Mouse (Mus musculus): ENCODE measurements at regions not wholly inside any gene's neighbourhood (a gene's known extent, or its start where the extent isn't known, plus 50 kb on each side); places are given as distances from the start of the nearest gene placed in this dataset.

GRCm38 (mm10) chr5:74778076-74778465 is 75.4 kb upstream of the Lnx1 start:
- H3K36me3 ChIP-seq (ENCODE audit: poor library complexity, severe bottlenecking) = no peaks in the 10 kb centered on the region
- H3K27me3 ChIP-seq = no peaks in the 10 kb centered on the region
- H3K4me1 ChIP-seq = 0 out of 2 replicates have a peak, but pooled peaks cover 3% of the 10 kb centered on the region
- no peak overlapping the region for H3K27ac ChIP-seq
- no peak overlapping the region for H3K4me3 ChIP-seq
- 96% methylated on average over 1 of the region's 1 CpGs for WGBS
- no peak for ATAC-seq
- H3K9me3 ChIP-seq (replicated peaks) = no peaks in the 10 kb centered on the region
- H3K4me2 ChIP-seq = no peak overlapping the region
- H3K9ac ChIP-seq = no peak overlapping the region

- no peaks in the 10 kb centered on the region for H3K27me3 ChIP-seq
- ATAC-seq = no peak
- H3K27ac ChIP-seq = no peak overlapping the region
- 87% methylated on average over 10 of the region's 10 CpGs for WGBS
- no peak overlapping the region for H3K4me2 ChIP-seq
- no peaks in the 10 kb centered on the region for H3K9me3 ChIP-seq (replicated peaks)
- H3K9ac ChIP-seq = no peak overlapping the region
- no peak overlapping the region for H3K4me3 ChIP-seq
- H3K4me1 ChIP-seq = 0 out of 2 replicates have a peak, but pooled peaks cover 2% of the 10 kb centered on the region
- no peaks in the 10 kb centered on the region for H3K36me3 ChIP-seq (ENCODE audit: poor library complexity, severe bottlenecking)
Measured at GRCm38 (mm10) chr5:74777381-74778075, 74.8 kb upstream of the Lnx1 start.

- no peaks in the 10 kb centered on the region for H3K36me3 ChIP-seq (ENCODE audit: poor library complexity, severe bottlenecking)
- no peak overlapping the region for H3K27ac ChIP-seq
- no peaks in the 10 kb centered on the region for H3K27me3 ChIP-seq
- no peaks in the 10 kb centered on the region for H3K4me1 ChIP-seq
- H3K9me3 ChIP-seq (replicated peaks) = no peaks in the 10 kb centered on the region
- no peak overlapping the region for H3K4me3 ChIP-seq
- ATAC-seq = no peak
- WGBS = 85% methylated on average over 3 of the region's 3 CpGs
- no peak overlapping the region for H3K4me2 ChIP-seq
- no peak overlapping the region for H3K9ac ChIP-seq
Measured at GRCm38 (mm10) chr5:74776081-74776480, 73.4 kb upstream of the Lnx1 start.

DNA sequence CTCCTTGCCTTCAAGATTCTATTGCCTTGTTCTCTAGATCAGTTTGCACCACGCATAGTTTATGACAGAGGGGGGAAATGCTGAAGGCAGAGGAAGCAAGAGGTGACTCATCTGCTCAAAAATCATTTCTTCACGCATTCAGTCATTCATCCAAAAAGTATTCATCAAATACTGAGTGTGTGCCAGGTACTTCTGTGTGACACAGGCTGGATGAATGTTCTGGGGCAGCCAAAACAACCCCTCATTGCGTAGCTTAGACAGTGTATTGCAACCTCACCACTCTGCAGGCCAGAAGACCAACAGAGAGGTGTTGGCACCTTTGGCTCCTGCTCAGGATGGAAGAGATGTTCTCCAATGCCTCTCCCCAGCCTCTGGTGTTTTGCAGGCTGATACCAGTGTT is 72.9 kb upstream of the Lnx1 start:
- Histone ChIP-seq H3K27ac (no peak overlapping the region), H3K36me3 (ENCODE audit: poor library complexity, severe bottlenecking) (no peaks in the 10 kb centered on the region)
- WGBS = 79% methylated on average over 3 of the region's 3 CpGs

DNA sequence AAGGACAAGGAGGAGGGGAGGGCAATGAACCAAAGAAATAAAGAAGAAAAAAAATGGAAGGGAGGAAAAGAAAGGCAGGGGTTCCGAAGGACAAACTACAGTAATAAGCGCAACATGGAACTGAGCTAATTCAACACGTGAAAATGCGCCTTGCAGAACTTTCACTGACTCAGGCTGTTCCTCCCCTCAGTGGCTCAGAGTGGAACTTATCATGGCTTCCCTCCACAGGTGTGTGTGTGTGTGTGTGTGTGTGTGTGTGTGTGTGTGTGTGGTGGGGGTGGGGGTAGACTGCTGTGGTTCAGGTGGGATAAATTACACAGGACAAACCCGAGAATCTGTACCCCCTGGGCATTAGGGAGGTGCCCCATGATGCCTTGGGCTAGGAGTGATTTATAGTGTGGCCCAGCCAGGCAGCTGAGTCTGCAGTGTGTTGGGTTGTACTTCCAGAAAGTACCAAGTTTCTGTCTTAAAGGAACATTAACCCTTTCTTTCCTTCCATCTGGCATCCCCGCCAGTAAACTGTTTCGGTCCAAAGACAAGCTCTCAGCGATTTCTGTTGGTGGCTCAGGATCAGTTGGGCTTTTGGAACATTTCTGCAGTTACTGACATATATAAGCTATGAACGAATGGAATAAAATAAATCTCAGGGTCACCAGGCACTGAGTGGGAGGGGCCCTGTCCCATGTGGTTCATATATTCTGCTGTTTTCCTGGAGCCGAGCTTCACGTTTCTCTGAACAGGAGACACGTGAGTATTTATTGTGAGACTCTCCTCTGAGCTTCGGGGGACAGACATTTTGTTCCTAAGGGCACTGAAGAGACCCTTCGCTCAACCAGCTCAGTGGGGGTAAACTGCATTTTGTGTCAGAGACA is 71.1 kb upstream of the Lnx1 start:
- Histone ChIP-seq H3K4me2 (no peak overlapping the region), H3K27ac (no peak overlapping the region), H3K27me3 (no peaks in the 10 kb centered on the region), H3K9ac (no peak overlapping the region), H3K9me3 (replicated peaks) (no peaks in the 10 kb centered on the region), H3K4me3 (no peak overlapping the region), H3K4me1 (no peaks in the 10 kb centered on the region), H3K36me3 (ENCODE audit: poor library complexity, severe bottlenecking) (no peaks in the 10 kb centered on the region)
- no peak for ATAC-seq
- WGBS = 90% methylated on average over 14 of the region's 14 CpGs

More for the DNA sequence above, 72.9 kb upstream of the Lnx1 start:
- ATAC-seq = no peak
- Histone ChIP-seq H3K9me3 (replicated peaks) (no peaks in the 10 kb centered on the region), H3K27me3 (no peaks in the 10 kb centered on the region), H3K4me1 (no peaks in the 10 kb centered on the region), H3K9ac (no peak overlapping the region), H3K4me3 (no peak overlapping the region), H3K4me2 (no peak overlapping the region)

DNA sequence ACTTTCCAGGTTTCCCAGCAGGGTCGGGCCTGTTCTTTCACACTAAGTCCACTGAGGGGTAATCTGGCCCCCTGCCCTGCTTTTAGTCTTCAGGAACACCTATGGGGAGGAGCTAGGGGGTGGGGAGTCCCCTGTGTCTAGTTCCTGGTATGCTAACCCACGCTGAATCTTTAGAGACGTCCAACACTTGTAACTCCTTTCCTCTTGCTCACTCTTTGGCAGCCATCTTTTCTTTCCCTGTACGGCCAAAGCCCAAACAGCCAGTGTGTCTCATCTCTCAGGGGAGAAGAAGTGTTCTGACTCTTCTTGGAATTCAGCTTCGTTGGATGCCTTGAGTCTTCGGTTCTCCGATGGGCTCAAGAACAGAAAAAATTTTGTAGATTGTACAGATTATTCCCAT is 68.4 kb upstream of the Lnx1 start:
- Histone ChIP-seq H3K36me3 (ENCODE audit: poor library complexity, severe bottlenecking) (no peaks in the 10 kb centered on the region), H3K4me2 (no peak overlapping the region), H3K4me3 (no peak overlapping the region), H3K9me3 (replicated peaks) (no peaks in the 10 kb centered on the region), H3K27ac (no peak overlapping the region), H3K9ac (no peak overlapping the region), H3K4me1 (no peaks in the 10 kb centered on the region), H3K27me3 (no peaks in the 10 kb centered on the region)
- 82% methylated on average over 7 of the region's 7 CpGs for WGBS
- ATAC-seq = no peak

- Histone ChIP-seq H3K4me3 (no peak overlapping the region), H3K27ac (no peak overlapping the region), H3K4me1 (peaks cover 9% of the 10 kb centered on the region), H3K27me3 (no peaks in the 10 kb centered on the region), H3K36me3 (ENCODE audit: poor library complexity, severe bottlenecking) (no peaks in the 10 kb centered on the region), H3K4me2 (no peak overlapping the region), H3K9ac (no peak overlapping the region), H3K9me3 (replicated peaks) (no peaks in the 10 kb centered on the region)
- 82% methylated on average over 5 of the region's 5 CpGs for WGBS
- ATAC-seq = no peak
Measured at GRCm38 (mm10) chr5:74769023-74769422, 66.3 kb upstream of the Lnx1 start.

DNA sequence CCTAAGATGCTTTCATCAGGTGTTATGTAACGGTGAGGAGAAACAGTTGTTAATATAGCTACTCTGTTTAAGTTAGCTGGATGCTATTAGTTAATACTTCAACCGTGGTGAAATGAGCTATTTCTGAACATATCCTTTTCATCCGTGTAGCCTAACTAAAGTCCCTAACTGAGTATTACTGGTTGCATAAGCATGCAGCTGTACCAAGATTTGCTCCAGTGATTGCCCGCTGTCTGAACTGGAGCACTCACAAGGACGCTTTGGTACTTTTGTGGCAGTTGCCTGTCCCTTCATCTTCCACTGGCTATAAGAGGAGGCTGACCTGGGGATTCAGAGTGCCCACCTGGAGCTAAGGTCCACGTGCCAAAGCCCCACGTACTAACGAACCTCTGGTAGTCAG is 65.3 kb upstream of the Lnx1 start:
- no peaks in the 10 kb centered on the region for H3K36me3 ChIP-seq (ENCODE audit: poor library complexity, severe bottlenecking)
- ATAC-seq = no peak
- no peak overlapping the region for H3K4me3 ChIP-seq
- H3K27ac ChIP-seq = no peak overlapping the region
- H3K9ac ChIP-seq = no peak overlapping the region
- WGBS = 63% methylated on average over 8 of the region's 8 CpGs
- H3K9me3 ChIP-seq (replicated peaks) = no peaks in the 10 kb centered on the region
- no peak overlapping the region for H3K4me2 ChIP-seq
- H3K4me1 ChIP-seq = peaks cover 9% of the 10 kb centered on the region
- H3K27me3 ChIP-seq = no peaks in the 10 kb centered on the region

DNA sequence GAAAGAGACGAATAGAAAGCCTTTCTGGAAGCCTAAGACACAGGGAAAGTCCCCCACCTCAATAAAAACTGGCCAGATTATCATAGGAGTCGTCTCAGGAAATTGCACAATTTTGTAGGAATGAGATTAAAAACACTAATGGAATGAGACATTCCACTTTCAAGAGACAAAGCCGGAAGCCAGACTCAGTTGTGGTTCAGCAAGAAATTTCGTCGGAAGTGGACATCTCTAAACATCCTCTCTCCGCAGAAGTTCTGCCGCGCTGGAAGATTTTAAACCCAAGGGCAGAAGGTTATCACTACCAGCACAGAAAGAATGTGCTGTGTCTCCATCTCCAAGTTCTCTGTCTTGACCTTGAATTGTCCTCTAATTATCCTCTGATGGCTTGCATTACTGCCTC is 63.5 kb upstream of the Lnx1 start:
- no peaks in the 10 kb centered on the region for H3K36me3 ChIP-seq (ENCODE audit: poor library complexity, severe bottlenecking)
- H3K9me3 ChIP-seq (replicated peaks) = no peaks in the 10 kb centered on the region
- no peaks in the 10 kb centered on the region for H3K27me3 ChIP-seq
- no peak overlapping the region for H3K4me3 ChIP-seq
- no peak overlapping the region for H3K9ac ChIP-seq
- H3K4me1 ChIP-seq = peaks cover 9% of the 10 kb centered on the region
- ATAC-seq = no peak
- H3K27ac ChIP-seq = no peak overlapping the region
- H3K4me2 ChIP-seq = no peak overlapping the region
- 86% methylated on average over 8 of the region's 8 CpGs for WGBS

GRCm38 (mm10) chr5:74765061-74765767 is 62.5 kb upstream of the Lnx1 start:
- no peak overlapping the region for H3K27ac ChIP-seq

GRCm38 (mm10) chr5:74757557-74757956 is 54.8 kb upstream of the Lnx1 start:
- H3K4me3 ChIP-seq = no peak overlapping the region

More at GRCm38 (mm10) chr5:74765061-74765767, 62.5 kb upstream of the Lnx1 start:
- H3K4me3 ChIP-seq = no peak overlapping the region
- H3K36me3 ChIP-seq (ENCODE audit: poor library complexity, severe bottlenecking) = no peaks in the 10 kb centered on the region
- H3K9ac ChIP-seq = no peak overlapping the region
- 0 out of 2 replicates have a peak, but pooled peaks have one; percentile 30 for ATAC-seq
- peaks cover 9% of the 10 kb centered on the region for H3K4me1 ChIP-seq
- H3K4me2 ChIP-seq = no peak overlapping the region
- WGBS = 32% methylated on average over 9 of the region's 9 CpGs
- no peaks in the 10 kb centered on the region for H3K9me3 ChIP-seq (replicated peaks)
- H3K27me3 ChIP-seq = no peaks in the 10 kb centered on the region

GRCm38 (mm10) chr5:74752961-74753360 is 50.2 kb upstream of the Lnx1 start:
- WGBS = 90% methylated on average over 3 of the region's 3 CpGs
- H3K4me1 ChIP-seq = no peaks in the 10 kb centered on the region
- H3K9me3 ChIP-seq (replicated peaks) = no peaks in the 10 kb centered on the region
- H3K9ac ChIP-seq = no peak overlapping the region
- H3K36me3 ChIP-seq (ENCODE audit: poor library complexity, severe bottlenecking) = no peaks in the 10 kb centered on the region
- H3K27me3 ChIP-seq = no peaks in the 10 kb centered on the region
- no peak overlapping the region for H3K4me3 ChIP-seq
- no peak overlapping the region for H3K4me2 ChIP-seq
- no peak overlapping the region for H3K27ac ChIP-seq
- no peak for ATAC-seq

More at GRCm38 (mm10) chr5:74757557-74757956, 54.8 kb upstream of the Lnx1 start:
- 96% methylated on average over 5 of the region's 5 CpGs for WGBS
- Histone ChIP-seq H3K27ac (no peak overlapping the region), H3K9ac (no peak overlapping the region), H3K4me2 (no peak overlapping the region), H3K36me3 (ENCODE audit: poor library complexity, severe bottlenecking) (no peaks in the 10 kb centered on the region), H3K9me3 (replicated peaks) (no peaks in the 10 kb centered on the region), H3K4me1 (no peaks in the 10 kb centered on the region), H3K27me3 (no peaks in the 10 kb centered on the region)
- no peak for ATAC-seq
